Mouse (Mus musculus) lung, postnatal 0 days (tissue): ENCODE data around the gene Kpnb1. TPM values are rescaled to one million over a fixed set of nuclear protein-coding genes. Genes with fewer than 3 reads are reported as not detected.

ENCODE experiments used
- ATAC-seq: fragments of 200-750 bp; cut with Nextera tagmentation; 2 replicates; pipeline ENCODE4 v1.8.0; 2017; ENCODE audit warnings: moderate library complexity
- DNase-seq: peaks from one replicate; pipeline ENCODE4 v3.0.0-alpha.2; 2016; ENCODE audit warnings: low spot score
- H3K27ac ChIP-seq: fragments of 300-500 bp; sonication (generic); 2 replicates; pipeline ENCODE4 v1.5.1; 2014; ENCODE audit warnings: antibody characterized with exemption, mild to moderate bottlenecking, low read length, mixed read lengths
- H3K27me3 ChIP-seq: fragments of 300-500 bp; sonication (generic); replicated peaks from 2 replicates; pipeline ENCODE4 v1.6.1; 2014; ENCODE audit warnings: low read length, mixed read lengths; ENCODE audit not compliant: insufficient read depth
- H3K36me3 ChIP-seq: fragments of 300-500 bp; sonication (generic); 2 replicates; pipeline ENCODE4 v1.6.1; 2014; ENCODE audit warnings: low read length, mixed read lengths; ENCODE audit not compliant: insufficient read depth
- H3K4me1 ChIP-seq: fragments of 300-500 bp; sonication (generic); 2 replicates; pipeline ENCODE4 v1.6.1; 2014; ENCODE audit warnings: antibody characterized with exemption, low read depth, low read length, mixed read lengths; ENCODE audit not compliant: insufficient read depth
- H3K4me2 ChIP-seq: fragments of 300-500 bp; sonication (generic); replicated peaks from 2 replicates; pipeline ENCODE4 v1.6.1; 2014; ENCODE audit warnings: low read depth, mild to moderate bottlenecking, low read length, moderate library complexity, mixed read lengths
- H3K4me3 ChIP-seq: fragments of 300-500 bp; sonication (generic); 2 replicates; pipeline ENCODE4 v1.5.1; 2014; ENCODE audit warnings: low read depth, low read length
- H3K9ac ChIP-seq: fragments of 300-500 bp; sonication (generic); replicated peaks from 2 replicates; pipeline ENCODE4 v1.6.1; 2014; ENCODE audit warnings: low read depth, mild to moderate bottlenecking
- H3K9me3 ChIP-seq: fragments of 300-500 bp; sonication (generic); 2 replicates; pipeline ENCODE4 v1.6.1; 2016; ENCODE audit warnings: low read length, mixed read lengths
- CTCF ChIP-seq: IDR thresholded peaks from 2 replicates; pipeline ENCODE4 v1.5.1; 2016; ENCODE audit warnings: antibody characterized with exemption, mild to moderate bottlenecking
- EP300 ChIP-seq: IDR thresholded peaks from 2 replicates; pipeline ENCODE4 v1.6.1; 2016; ENCODE audit warnings: antibody characterized with exemption, mild to moderate bottlenecking, control low read depth
- WGBS: fragments of 180-500 bp; shearing (Covaris S2); extraction: QIAGEN DNeasy Blood & Tissue Kit; methylation state at CpG from one replicate; pipeline ENCODE4 v1.1.7; 2014; 5-methylcytosine and 5-hydroxymethylcytosine counted together
- polyA plus RNA-seq: library from polyadenylated mRNA; unstranded; fragments of >200 nt; fragmentation: Nextera tagmentation; extraction: Ambion mirVana; gene quantifications from 2 replicates; pipeline ENCODE4 v1.2.1, GENCODE M21; 2015

Gene Kpnb1
- polyA plus RNA-seq, 1 experiment from 2014 or later, result 17.0 TPM

DNA sequence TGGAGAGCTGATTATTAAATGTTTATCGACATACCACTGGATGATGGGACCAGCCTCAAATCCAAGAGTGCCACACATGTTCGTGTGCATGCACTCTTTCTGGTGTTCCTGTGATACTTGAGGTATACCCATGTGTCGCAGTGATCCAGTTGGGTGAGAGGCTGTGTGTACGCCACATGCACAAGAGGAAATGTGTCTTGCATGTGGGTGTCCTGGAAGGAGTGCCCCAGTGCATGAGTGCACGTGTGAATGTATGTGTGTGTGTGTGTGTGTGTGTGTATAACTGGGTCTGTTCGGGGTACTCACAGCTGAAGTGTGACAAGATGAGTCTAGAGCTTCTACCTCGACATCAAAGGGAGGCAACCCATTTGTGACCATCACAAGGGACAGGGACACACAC lies 57.4 kb downstream of the Kpnb1 start:
- H3K9me3 ChIP-seq, result no peaks in the 10 kb centered on the region
- no peak for ATAC-seq
- no peak overlapping the region for H3K4me3 ChIP-seq
- no peaks in the 10 kb centered on the region for H3K36me3 ChIP-seq
- no peak overlapping the region for H3K27ac ChIP-seq
- H3K27me3 ChIP-seq, result no peaks in the 10 kb centered on the region
- no peaks in the 10 kb centered on the region for H3K4me1 ChIP-seq
- H3K4me2 ChIP-seq, result no peak overlapping the region
- no peak overlapping the region for H3K9ac ChIP-seq
- DNase-seq, result no peak
- TF ChIP-seq CTCF, result no peak
- no peak for TF ChIP-seq EP300
- 62% methylated on average over 7 of the region's 7 CpGs for WGBS

DNA sequence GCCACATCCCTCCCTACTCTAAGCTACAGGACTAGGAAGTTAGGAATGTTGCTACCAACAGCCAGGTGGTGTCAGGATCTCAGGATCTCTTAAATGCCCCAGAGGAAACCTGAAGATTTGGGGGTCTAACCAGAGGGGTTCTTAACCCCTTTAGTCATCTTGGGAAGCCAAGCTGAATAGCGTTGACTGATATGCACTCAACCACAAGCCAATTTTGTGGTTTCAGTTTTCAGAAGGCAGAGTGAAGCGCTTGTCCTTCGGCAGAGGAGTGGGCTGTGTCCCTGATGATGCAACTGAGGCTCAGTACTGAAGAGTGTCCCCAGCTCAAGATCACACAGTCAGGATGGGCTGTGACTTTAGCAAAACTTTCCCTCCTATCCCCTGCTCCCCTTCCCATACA lies 58.7 kb downstream of the Kpnb1 start:
- Histone ChIP-seq H3K9ac (no peak overlapping the region), H3K27me3 (no peaks in the 10 kb centered on the region), H3K9me3 (no peaks in the 10 kb centered on the region), H3K36me3 (no peaks in the 10 kb centered on the region), H3K4me2 (no peak overlapping the region), H3K27ac (no peak overlapping the region), H3K4me3 (no peak overlapping the region), H3K4me1 (no peaks in the 10 kb centered on the region)
- no peak for TF ChIP-seq EP300
- TF ChIP-seq CTCF, result no peak
- no peak for ATAC-seq
- no peak for DNase-seq
- 59% methylated on average over 3 of the region's 3 CpGs for WGBS

DNA sequence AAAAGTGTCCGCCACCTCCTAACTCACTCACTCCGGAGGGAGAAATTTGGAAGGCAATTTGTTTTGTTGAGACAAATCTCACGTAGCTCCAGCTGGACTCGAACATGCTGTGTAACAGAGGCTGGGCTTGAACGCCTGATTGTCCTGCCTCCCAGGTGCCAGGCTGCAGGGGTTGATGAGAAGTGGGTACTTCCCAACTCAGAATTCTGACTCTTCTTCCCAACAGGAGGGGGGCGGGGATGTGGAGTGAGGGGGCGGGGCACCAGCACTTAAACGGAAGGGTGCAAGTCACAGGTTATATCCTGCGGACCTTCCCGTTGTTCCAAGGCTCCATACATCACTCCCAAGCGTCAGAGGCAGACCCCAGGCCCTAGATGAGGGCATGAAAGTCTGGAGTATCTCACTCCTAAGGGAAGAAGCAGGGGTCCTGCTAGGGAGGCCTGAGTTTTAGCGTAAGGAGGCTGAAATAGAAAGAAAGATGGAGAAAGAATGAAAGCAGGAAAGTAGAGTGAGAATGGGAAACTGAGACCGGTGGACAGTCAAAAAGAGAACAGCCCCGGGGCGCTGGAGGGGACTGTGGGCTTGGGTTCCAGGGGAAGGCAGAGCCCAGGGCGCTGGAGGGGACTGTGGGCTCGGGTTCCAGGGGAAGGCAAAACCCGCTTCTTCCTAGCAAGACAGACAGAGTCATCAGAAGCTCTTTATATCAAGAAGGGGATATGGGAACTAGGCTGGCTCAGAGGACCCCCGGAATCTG lies 60.0 kb downstream of the Kpnb1 start:
- H3K4me1 ChIP-seq, result no peaks in the 10 kb centered on the region
- no peaks in the 10 kb centered on the region for H3K9me3 ChIP-seq
- peak overlapping the region; percentile 80 for H3K4me2 ChIP-seq
- H3K36me3 ChIP-seq, result no peaks in the 10 kb centered on the region
- no peak overlapping the region for H3K9ac ChIP-seq
- H3K27me3 ChIP-seq, result no peaks in the 10 kb centered on the region
- no peak for TF ChIP-seq EP300
- TF ChIP-seq CTCF, result no peak
- DNase-seq (no peak), ATAC-seq (peak; percentile 25; the same call in 1 of the 2 replicates)
- no peak overlapping the region for H3K27ac ChIP-seq
- H3K4me3 ChIP-seq, result peak overlapping the region; percentile 48
- WGBS, result 22% methylated on average over 19 of the region's 19 CpGs

DNA sequence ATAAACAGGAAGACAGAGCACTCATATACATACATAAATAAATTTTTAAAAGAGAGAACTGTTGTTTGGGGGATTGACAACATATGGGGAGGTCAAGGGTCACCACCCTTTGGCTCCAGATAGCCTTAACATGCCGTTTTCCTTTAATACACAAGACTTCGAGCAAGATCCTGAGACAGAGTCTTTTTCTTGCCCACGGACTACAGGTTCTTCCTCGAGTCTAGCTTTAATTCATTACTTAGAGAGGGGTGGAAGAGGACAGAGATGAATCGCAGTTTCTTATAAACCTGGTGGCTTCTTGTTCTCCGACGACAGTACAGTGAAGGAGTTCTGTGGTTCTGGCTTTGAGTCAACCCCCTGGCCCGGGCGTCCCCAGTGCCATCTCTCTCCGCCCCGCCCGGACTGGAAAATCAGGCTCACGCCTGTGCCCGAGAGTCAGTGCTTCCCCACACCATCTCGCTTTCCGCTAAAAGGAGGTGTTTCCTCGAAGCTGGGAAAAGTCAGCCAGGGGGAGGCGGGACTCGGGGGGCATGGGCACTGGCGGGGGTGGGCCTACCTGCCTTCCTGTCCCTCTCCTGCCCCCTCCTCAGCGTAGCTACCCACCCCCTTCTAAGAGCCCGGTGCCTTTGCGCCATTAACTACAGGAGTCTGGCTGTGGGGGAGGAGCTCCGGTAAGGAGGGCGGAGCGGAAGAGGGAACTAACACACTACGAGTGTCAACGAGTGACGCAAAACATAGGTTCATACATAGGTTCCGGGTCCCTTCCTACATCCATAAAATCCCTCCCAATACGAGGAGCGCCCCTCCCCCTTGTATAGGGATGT lies 60.8 kb downstream of the Kpnb1 start:
- Histone ChIP-seq H3K9me3 (no peaks in the 10 kb centered on the region), H3K27me3 (no peaks in the 10 kb centered on the region), H3K4me3 (peak overlapping the region; percentile 48), H3K36me3 (no peaks in the 10 kb centered on the region), H3K4me2 (peak overlapping the region; percentile 80), H3K27ac (no peak overlapping the region), H3K9ac (0 out of 2 replicates have a peak overlapping the region, but pooled peaks have one; percentile 12), H3K4me1 (no peaks in the 10 kb centered on the region)
- peak; percentile 77 for DNase-seq
- TF ChIP-seq EP300 (no peak), CTCF (no peak; the same call in 1 of the 2 replicates)
- 4% methylated on average over 31 of the region's 32 CpGs for WGBS
- peak; percentile 82 for ATAC-seq

DNA sequence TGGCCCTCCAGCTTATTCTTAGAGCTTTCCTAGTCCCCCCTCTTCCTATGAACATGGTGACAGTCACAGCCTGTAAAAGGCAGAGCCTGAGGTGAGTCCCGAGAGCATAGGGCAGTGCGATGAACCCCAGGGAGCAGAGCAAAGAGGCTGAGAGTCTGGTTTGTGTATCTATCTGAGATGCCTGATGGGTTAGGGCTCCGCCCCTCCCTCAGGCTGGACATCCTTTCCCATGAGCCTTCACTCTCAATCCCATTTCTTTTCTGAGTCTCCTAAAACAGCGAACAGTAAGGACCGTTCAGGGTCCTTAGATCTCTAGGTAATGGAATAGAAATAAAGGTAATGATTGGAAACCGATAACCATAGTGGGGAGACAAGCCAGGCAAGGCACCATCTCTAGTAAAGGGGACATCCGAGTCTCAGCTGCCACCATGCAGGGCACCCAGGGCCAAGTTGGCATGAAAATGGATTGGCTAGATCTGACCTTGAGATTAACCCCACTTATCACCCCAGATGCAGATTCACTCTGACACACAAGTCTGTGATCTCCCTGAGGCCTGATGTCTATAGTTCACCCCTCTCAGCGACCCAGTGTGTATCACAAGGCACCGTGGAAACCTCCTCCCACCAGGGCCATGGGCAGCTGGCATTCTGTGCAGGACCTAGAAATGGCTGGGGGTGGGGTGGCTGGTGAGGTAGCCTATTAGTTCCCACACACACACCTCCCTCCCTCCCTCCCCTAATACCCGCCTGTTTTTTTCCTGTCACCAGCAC lies 63.2 kb downstream of the Kpnb1 start:
- H3K27me3 ChIP-seq, result no peaks in the 10 kb centered on the region
- H3K4me2 ChIP-seq, result no peak overlapping the region
- no peaks in the 10 kb centered on the region for H3K36me3 ChIP-seq
- H3K9ac ChIP-seq, result no peak overlapping the region
- no peak overlapping the region for H3K27ac ChIP-seq
- no peak for DNase-seq
- no peak for ATAC-seq
- H3K4me1 ChIP-seq, result no peaks in the 10 kb centered on the region
- WGBS, result 54% methylated on average over 10 of the region's 10 CpGs
- no peak overlapping the region for H3K4me3 ChIP-seq
- H3K9me3 ChIP-seq, result no peaks in the 10 kb centered on the region
- no peak for TF ChIP-seq EP300
- no peak for TF ChIP-seq CTCF
